Mouse (Mus musculus) brain, embryonic 14.5 days (tissue): ENCODE data around the gene Wdr53.

ENCODE experiments used
- CTCF ChIP-seq: fragments of 200-500 bp; IDR thresholded peaks from 2 replicates; pipeline ENCODE4 v1.5.1; 2012; ENCODE audit warnings: inconsistent platforms, mild to moderate bottlenecking, moderate library complexity, borderline replicate concordance; ENCODE audit not compliant: insufficient read depth, insufficient read length; ENCODE audit errors: extremely low read depth
- POLR2A ChIP-seq: fragments of 200-500 bp; IDR thresholded peaks from 2 replicates; pipeline ENCODE4 v1.6.1; 2012; ENCODE audit warnings: mild to moderate bottlenecking, inconsistent platforms, borderline replicate concordance; ENCODE audit not compliant: poor library complexity, insufficient read depth, insufficient read length, severe bottlenecking; ENCODE audit errors: extremely low read depth

GRCm38 (mm10) chr16:32201004-32201325 is 46.1 kb upstream of the Wdr53 start:
- TF ChIP-seq CTCF = no peak
- no peak for TF ChIP-seq POLR2A
